Mouse (Mus musculus) neural tube, embryonic 12.5 days (tissue): ENCODE measurements around the gene Chrnb1. TPM values are rescaled to one million over a fixed set of nuclear protein-coding genes. Genes with fewer than 3 reads are reported as not detected.

Experiments used
- ATAC-seq: fragments of 200-750 bp; cut with Nextera tagmentation; 2 replicates; pipeline ENCODE4 v1.8.0; 2017; ENCODE audit warnings: low read depth, mild to moderate bottlenecking, moderate TSS enrichment, moderate library complexity; ENCODE audit not compliant: low FRiP score
- H3K27ac ChIP-seq: fragments of 300-500 bp; sonication (generic); 2 replicates; pipeline ENCODE4 v1.5.1; 2016
- H3K27me3 ChIP-seq: fragments of 300-500 bp; sonication (generic); replicated peaks from 2 replicates; pipeline ENCODE4 v1.6.1; 2016; ENCODE audit warnings: mild to moderate bottlenecking
- H3K36me3 ChIP-seq: fragments of 300-500 bp; sonication (generic); 2 replicates; pipeline ENCODE4 v1.6.1; 2016; ENCODE audit warnings: mild to moderate bottlenecking
- H3K4me1 ChIP-seq: fragments of 300-500 bp; sonication (generic); 2 replicates; pipeline ENCODE4 v1.6.1; 2016
- H3K4me2 ChIP-seq: fragments of 300-500 bp; sonication (generic); replicated peaks from 2 replicates; pipeline ENCODE4 v1.6.1; 2016; ENCODE audit warnings: mild to moderate bottlenecking
- H3K4me3 ChIP-seq: fragments of 300-500 bp; sonication (generic); 2 replicates; pipeline ENCODE4 v1.5.1; 2016
- H3K9ac ChIP-seq: fragments of 300-500 bp; sonication (generic); 2 replicates; pipeline ENCODE4 v1.6.1; 2016; ENCODE audit warnings: mild to moderate bottlenecking
- H3K9me3 ChIP-seq: fragments of 300-500 bp; sonication (generic); 2 replicates; pipeline ENCODE4 v1.6.1; 2016; ENCODE audit warnings: mild to moderate bottlenecking
- WGBS: fragments of 180-500 bp; shearing (Covaris S2); methylation state at CpG from one replicate; pipeline ENCODE4 v1.1.7; 2016; 5-methylcytosine and 5-hydroxymethylcytosine counted together
- polyA plus RNA-seq: library from polyadenylated mRNA; unstranded; fragments of >200 nt; fragmentation: Nextera tagmentation; extraction: Ambion mirVana; gene quantifications from 2 replicates; pipeline ENCODE4 v1.2.1, GENCODE M21; 2016

Chrnb1 gene
- polyA plus RNA-seq, 1 experiment from 2014 or later, result 5.8 TPM

- 2% methylated on average over 12 of the region's 12 CpGs for WGBS
- H3K9me3 ChIP-seq, result peaks cover 5% of the 10 kb centered on the region; the same call in 1 of the 2 replicates
- no peak for ATAC-seq
- peak overlapping the region; percentile 69 for H3K9ac ChIP-seq
- H3K4me3 ChIP-seq, result peak overlapping the region; percentile 54
- no peaks in the 10 kb centered on the region for H3K36me3 ChIP-seq
- peaks cover 72% of the 10 kb centered on the region for H3K27me3 ChIP-seq
- H3K27ac ChIP-seq, result 0 out of 2 replicates have a peak overlapping the region, but pooled peaks have one; percentile 20
- peak overlapping the region; percentile 92 for H3K4me2 ChIP-seq
- peaks cover 68% of the 10 kb centered on the region for H3K4me1 ChIP-seq
Observed at GRCm38 (mm10) chr11:69803328-69803727, 7.6 kb upstream of the Chrnb1 start.

- Histone ChIP-seq H3K9ac (peak overlapping the region; percentile 69), H3K36me3 (no peaks in the 10 kb centered on the region), H3K9me3 (peaks cover 5% of the 10 kb centered on the region; the same call in 1 of the 2 replicates), H3K4me1 (peaks cover 72% of the 10 kb centered on the region), H3K4me3 (peak overlapping the region; percentile 54), H3K27me3 (peaks cover 75% of the 10 kb centered on the region), H3K27ac (peak overlapping the region; percentile 46; the same call in 1 of the 2 replicates), H3K4me2 (peak overlapping the region; percentile 92)
- no peak for ATAC-seq
- under 1% methylated on average over 33 of the region's 33 CpGs for WGBS
Observed at GRCm38 (mm10) chr11:69802648-69803105, 6.9 kb upstream of the Chrnb1 start.

DNA sequence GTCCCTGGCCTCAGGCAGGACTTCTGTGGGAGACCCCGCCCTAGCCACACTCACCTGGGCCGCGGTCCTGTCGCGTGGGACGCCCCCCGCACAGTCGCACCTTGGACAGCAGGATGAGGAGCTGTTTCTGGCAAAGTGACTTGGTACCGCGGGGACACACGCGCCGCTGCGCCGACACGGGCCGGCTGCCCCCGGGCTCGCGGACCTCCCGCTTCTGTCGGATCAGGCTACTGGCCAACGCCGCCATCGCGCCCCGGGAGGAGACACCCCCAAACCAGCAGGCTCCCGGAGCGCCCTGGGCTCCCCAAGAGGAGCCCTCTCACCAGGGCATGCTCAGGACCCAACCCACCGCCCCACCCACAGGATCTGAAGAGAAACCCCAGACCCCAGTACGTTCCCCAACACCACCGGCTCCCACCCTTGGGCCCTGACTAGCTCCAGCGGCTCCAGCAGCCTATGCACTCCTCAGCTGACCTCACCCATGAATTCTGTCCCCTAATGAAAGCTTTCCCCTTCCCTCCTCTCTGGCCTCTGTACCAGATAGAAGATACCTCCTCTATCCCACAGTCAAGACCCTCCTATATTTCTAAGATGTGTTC, 5.7 kb upstream of the Chrnb1 start, which contains the start of gene Fgf11:
Fgf11 (minus strand) TSS at position 479 of the 599 bp plus-strand sequence.
- peak within 1 kb of the TSS; percentile 92 for H3K4me2 ChIP-seq
- no peaks in the 10 kb centered on the region for H3K36me3 ChIP-seq
- peak within 1 kb of the TSS; percentile 68 for H3K27ac ChIP-seq
- WGBS, result 1% methylated on average over 33 of the region's 33 CpGs
- H3K9me3 ChIP-seq, result peaks cover 3% of the 10 kb centered on the region; the same call in 1 of the 2 replicates
- peaks cover 75% of the 10 kb centered on the region for H3K27me3 ChIP-seq
- no peak for ATAC-seq
- peak within 1 kb of the TSS; percentile 54 for H3K4me3 ChIP-seq
- peaks cover 72% of the 10 kb centered on the region for H3K4me1 ChIP-seq
- H3K9ac ChIP-seq, result peak within 1 kb of the TSS; percentile 69

GRCm38 (mm10) chr11:69800392-69801197, 4.9 kb upstream of the Chrnb1 start:
- peak; percentile 65 for ATAC-seq
- H3K4me2 ChIP-seq, result peak overlapping the region; percentile 92
- under 1% methylated on average over 36 of the region's 36 CpGs for WGBS
- peaks cover 77% of the 10 kb centered on the region for H3K4me1 ChIP-seq
- H3K27me3 ChIP-seq, result peaks cover 71% of the 10 kb centered on the region
- peak overlapping the region; percentile 68 for H3K27ac ChIP-seq
- peak overlapping the region; percentile 60 for H3K9ac ChIP-seq
- H3K9me3 ChIP-seq, result no peaks in the 10 kb centered on the region
- H3K36me3 ChIP-seq, result no peaks in the 10 kb centered on the region
- H3K4me3 ChIP-seq, result peak overlapping the region; percentile 54

- H3K9ac ChIP-seq, result peak overlapping the region; percentile 60
- H3K27me3 ChIP-seq, result peaks cover 66% of the 10 kb centered on the region
- H3K9me3 ChIP-seq, result no peaks in the 10 kb centered on the region
- H3K4me3 ChIP-seq, result peak overlapping the region; percentile 54
- H3K36me3 ChIP-seq, result no peaks in the 10 kb centered on the region
- 1% methylated on average over 11 of the region's 11 CpGs for WGBS
- peaks cover 79% of the 10 kb centered on the region for H3K4me1 ChIP-seq
- H3K27ac ChIP-seq, result peak overlapping the region; percentile 68
- H3K4me2 ChIP-seq, result peak overlapping the region; percentile 92
- peak; percentile 34; the same call in 1 of the 2 replicates for ATAC-seq
Observed at GRCm38 (mm10) chr11:69800138-69800391, 4.3 kb upstream of the Chrnb1 start.

GRCm38 (mm10) chr11:69799394-69800137, 3.8 kb upstream of the Chrnb1 start:
- Histone ChIP-seq H3K27me3 (peaks cover 61% of the 10 kb centered on the region), H3K4me2 (peak overlapping the region; percentile 92), H3K36me3 (no peaks in the 10 kb centered on the region), H3K27ac (peak overlapping the region; percentile 68), H3K4me1 (peaks cover 74% of the 10 kb centered on the region), H3K4me3 (peak overlapping the region; percentile 54), H3K9me3 (no peaks in the 10 kb centered on the region), H3K9ac (peak overlapping the region; percentile 60)
- WGBS, result 15% methylated on average over 12 of the region's 12 CpGs
- no peak for ATAC-seq

DNA sequence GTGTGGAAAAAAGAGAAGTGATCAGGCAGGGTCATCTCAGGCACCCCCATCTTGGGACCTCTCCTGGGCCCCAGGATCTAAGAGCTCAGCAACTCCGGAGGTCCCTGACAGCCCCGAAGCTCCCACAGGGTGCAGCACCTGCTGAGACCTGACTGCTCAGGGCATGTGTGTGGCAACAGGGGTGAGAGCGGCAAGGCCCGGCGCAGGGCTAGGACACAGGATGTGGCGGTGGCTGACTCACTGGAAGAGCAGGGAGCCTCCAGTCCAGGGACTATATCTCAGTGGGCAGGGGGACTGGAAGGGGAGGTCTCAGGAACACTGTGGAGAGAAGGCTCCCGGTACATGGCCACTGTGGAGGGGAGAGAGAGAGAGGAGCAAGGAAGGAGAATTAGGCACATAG, 2.2 kb upstream of the Chrnb1 start:
- Histone ChIP-seq H3K4me2 (0 out of 2 replicates have a peak overlapping the region, but pooled peaks have one; percentile 3), H3K27ac (no peak overlapping the region), H3K9me3 (no peaks in the 10 kb centered on the region), H3K36me3 (no peaks in the 10 kb centered on the region), H3K4me3 (no peak overlapping the region), H3K27me3 (peaks cover 55% of the 10 kb centered on the region), H3K9ac (no peak overlapping the region), H3K4me1 (peaks cover 58% of the 10 kb centered on the region)
- 72% methylated on average over 7 of the region's 7 CpGs for WGBS
- no peak for ATAC-seq

DNA sequence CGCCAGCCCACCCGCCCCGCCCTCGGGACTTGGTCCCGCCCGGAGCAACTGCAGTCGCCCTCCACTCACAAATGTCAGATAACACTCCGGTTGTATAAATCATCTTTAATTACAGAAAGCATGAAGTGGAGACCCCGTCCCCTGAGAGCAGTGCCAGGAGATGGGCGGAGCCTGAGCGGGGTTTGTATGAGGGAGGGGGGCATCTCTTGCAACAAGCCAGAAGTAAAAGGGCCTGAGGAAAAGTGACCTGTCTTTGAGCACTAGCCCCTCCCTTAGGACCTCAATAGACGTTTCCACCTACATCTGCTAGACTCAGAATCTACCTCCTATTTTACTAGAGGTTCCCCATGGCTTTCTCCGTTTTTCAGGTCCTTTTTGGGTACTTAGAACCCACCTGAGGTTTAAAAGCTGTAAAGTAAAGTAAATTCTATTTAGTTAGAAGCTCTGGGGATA, 266 bp upstream of the Chrnb1 start:
- Histone ChIP-seq H3K27me3 (peaks cover 42% of the 10 kb centered on the region), H3K9ac (peak overlapping the region; percentile 44), H3K27ac (no peak overlapping the region), H3K36me3 (no peaks in the 10 kb centered on the region), H3K4me3 (peak overlapping the region; percentile 35), H3K4me2 (peak overlapping the region; percentile 75), H3K4me1 (peaks cover 38% of the 10 kb centered on the region), H3K9me3 (no peaks in the 10 kb centered on the region)
- no peak for ATAC-seq
- 2% methylated on average over 13 of the region's 13 CpGs for WGBS

DNA sequence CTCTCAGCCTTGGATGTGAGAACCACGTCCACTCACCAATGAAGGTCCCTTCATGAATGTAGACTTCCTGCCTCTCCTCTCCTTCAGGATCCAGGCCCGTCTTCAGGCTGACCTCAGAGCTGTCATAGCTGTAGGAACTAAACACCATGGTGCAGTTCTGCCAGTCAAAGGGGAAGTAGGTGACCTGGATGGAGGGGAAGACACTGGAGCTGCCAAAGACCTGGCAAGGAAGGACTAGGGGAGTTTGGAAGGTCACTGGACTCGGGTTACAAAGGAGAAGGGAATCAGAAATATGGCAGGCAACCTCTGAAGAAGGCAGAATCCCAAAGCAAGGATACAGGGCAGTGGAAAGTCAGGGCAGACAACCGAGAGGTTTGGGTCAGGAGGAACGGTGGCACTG, 2.3 kb downstream of the Chrnb1 start:
- ATAC-seq, result no peak
- Histone ChIP-seq H3K4me1 (peaks cover 13% of the 10 kb centered on the region), H3K27me3 (peaks cover 38% of the 10 kb centered on the region), H3K4me2 (no peak overlapping the region), H3K4me3 (no peak overlapping the region), H3K36me3 (no peaks in the 10 kb centered on the region), H3K9me3 (no peaks in the 10 kb centered on the region), H3K27ac (no peak overlapping the region), H3K9ac (no peak overlapping the region)
- 68% methylated on average over 5 of the region's 5 CpGs for WGBS

GRCm38 (mm10) chr11:69791420-69791819, 4.3 kb downstream of the Chrnb1 start:
- no peak overlapping the region for H3K4me3 ChIP-seq
- 80% methylated on average over 5 of the region's 5 CpGs for WGBS

DNA sequence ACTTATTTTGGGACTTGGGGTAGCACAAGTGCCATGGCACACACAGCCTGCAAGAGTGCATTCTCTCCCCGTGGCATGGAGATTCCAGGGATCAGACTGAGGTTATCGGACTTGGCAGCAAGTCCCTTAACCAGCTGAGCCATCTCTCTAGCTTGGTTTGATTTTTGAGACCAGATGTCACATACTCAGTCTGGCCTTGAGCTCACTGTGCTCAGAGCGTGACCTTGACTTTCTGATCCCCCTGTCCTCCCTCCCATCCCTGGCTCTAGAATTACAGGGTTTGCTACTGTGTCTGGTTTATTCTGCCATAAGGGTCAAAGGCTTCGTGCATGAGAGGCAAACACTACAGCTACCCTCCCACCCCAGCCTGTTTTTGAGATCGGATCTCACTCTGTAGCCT, 6.3 kb downstream of the Chrnb1 start:
- Histone ChIP-seq H3K9me3 (no peaks in the 10 kb centered on the region), H3K4me2 (no peak overlapping the region), H3K9ac (no peak overlapping the region), H3K4me3 (no peak overlapping the region), H3K27me3 (peaks cover 16% of the 10 kb centered on the region; the same call in 1 of the 2 replicates), H3K27ac (no peak overlapping the region), H3K4me1 (no peaks in the 10 kb centered on the region), H3K36me3 (no peaks in the 10 kb centered on the region)
- no peak for ATAC-seq
- WGBS, result 72% methylated on average over 5 of the region's 5 CpGs

More at GRCm38 (mm10) chr11:69791420-69791819, 4.3 kb downstream of the Chrnb1 start:
- no peak overlapping the region for H3K27ac ChIP-seq
- peaks cover 8% of the 10 kb centered on the region for H3K4me1 ChIP-seq
- ATAC-seq, result no peak
- H3K4me2 ChIP-seq, result no peak overlapping the region
- H3K9me3 ChIP-seq, result no peaks in the 10 kb centered on the region
- H3K36me3 ChIP-seq, result no peaks in the 10 kb centered on the region
- no peak overlapping the region for H3K9ac ChIP-seq
- peaks cover 21% of the 10 kb centered on the region; the same call in 1 of the 2 replicates for H3K27me3 ChIP-seq

- no peak for ATAC-seq
- Histone ChIP-seq H3K36me3 (no peaks in the 10 kb centered on the region), H3K27me3 (0 out of 2 replicates have a peak, but pooled peaks cover under 1% of the 10 kb centered on the region), H3K9ac (no peak overlapping the region), H3K4me2 (no peak overlapping the region), H3K9me3 (no peaks in the 10 kb centered on the region), H3K27ac (no peak overlapping the region), H3K4me3 (no peak overlapping the region), H3K4me1 (no peaks in the 10 kb centered on the region)
- 78% methylated on average over 5 of the region's 5 CpGs for WGBS
Observed at GRCm38 (mm10) chr11:69787306-69787705, 8.4 kb downstream of the Chrnb1 start.
